Mouse (Mus musculus) CD8-positive naive resting alpha-beta T cell, adult 2 months (primary cell): ENCODE data around the gene Esrp2.

ENCODE experiments used
- DNase-seq, 2 experiments: peaks; one replicate each; pipeline ENCODE4 v3.0.0; 2022; ENCODE audit warnings: low read depth in 2 of 2, low spot score in 2 of 2

The Esrp2 gene

GRCm38 (mm10) chr8:106126055-106126454 lies 10.7 kb downstream of the Esrp2 start:
- no peak for DNase-seq

GRCm38 (mm10) chr8:106123443-106123842 lies 13.3 kb downstream of the Esrp2 start:
- DNase-seq, result no peak

GRCm38 (mm10) chr8:106115897-106116296 lies 20.9 kb downstream of the Esrp2 start:
- DNase-seq, result no peak

- DNase-seq, result no peak
Measured at GRCm38 (mm10) chr8:106112514-106112913, 24.3 kb downstream of the Esrp2 start.

DNA sequence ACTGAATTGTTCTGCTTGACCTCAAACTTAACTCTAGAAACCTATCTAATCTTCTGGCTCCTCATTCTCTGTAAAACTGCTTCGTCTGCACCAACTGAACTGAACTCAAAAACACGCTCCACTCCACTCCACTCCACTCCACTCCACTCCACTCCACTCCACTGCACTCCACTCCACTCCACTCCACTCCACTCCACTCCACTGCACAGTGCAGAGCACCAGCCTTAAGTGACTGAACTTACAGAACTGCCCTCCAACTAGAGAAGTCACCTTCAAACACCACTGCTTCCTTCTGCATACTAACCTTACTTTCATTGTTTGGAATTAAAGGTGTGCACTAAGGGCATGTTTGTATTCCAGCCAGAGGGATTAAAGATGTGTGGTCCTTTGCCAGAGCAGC lies 24.7 kb downstream of the Esrp2 start:
- DNase-seq, result no peak

DNA sequence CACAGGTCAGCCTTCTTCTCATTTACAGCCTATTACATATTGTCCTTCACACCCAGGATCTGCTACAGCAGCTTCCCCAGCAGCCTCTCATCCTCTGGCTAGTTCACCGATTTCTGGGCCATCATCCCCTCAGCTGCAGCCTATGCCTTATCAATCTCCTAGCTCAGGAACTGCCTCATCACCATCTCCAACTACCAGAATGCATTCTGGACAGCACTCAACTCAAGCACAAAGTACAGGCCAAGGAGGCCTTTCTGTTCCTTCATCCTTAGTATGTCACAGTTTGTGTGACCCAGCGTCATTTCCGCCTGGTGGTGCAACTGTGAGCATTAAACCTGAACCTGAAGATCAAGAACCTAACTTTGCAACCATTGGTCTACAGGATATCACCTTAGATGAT lies 28.0 kb downstream of the Esrp2 start:
- DNase-seq, result no peak

- DNase-seq, result no peak
Measured at GRCm38 (mm10) chr8:106108080-106108479, 28.7 kb downstream of the Esrp2 start.

DNA sequence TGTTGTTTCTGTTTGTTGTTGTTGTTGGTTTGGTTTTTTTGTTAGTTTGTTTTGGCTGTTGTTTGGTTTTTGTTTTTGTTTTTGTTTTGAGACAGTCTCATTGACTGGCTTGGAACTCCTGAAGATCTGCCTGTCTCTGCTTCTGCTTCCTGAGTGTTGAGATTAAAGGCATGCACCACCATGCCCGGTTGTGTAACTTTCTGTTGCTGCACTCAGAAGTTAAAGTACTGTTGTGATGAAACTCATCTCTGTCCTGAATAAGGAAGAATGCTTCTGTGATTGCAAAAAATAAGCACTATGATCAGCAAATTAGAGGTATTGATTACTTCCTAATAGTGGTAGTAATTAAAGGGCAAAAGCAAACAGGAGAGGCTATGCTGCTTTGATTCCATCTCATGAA lies 30.6 kb downstream of the Esrp2 start:
- no peak for DNase-seq

GRCm38 (mm10) chr8:106103888-106104287 lies 32.9 kb downstream of the Esrp2 start:
- DNase-seq, result no peak

DNA sequence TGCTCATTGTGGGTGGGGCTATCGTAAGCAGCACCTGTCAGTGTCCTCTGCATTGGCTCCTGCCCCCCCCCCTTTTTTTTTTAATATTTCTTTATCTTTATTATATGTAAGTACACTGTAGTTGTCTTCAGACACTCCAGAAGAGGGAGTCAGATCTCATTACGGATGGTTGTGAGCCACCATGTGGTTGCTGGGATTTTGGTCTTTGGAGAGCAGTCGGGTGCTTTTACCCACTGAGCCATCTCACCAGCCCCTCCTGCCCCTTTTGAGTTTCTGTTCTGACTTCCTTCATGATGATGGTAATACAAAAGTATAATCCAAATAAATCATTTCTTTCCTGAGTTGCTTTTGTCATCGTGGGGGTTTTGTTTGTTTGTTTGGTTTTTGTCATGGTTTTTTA lies 34.5 kb downstream of the Esrp2 start:
- DNase-seq, result no peak
